Mouse (Mus musculus) brain, embryonic 14.5 days (tissue): ENCODE results near the gene Rnf7.

ENCODE experiments used
- CTCF ChIP-seq: fragments of 200-500 bp; IDR thresholded peaks from 2 replicates; pipeline ENCODE4 v1.5.1; 2012; ENCODE audit warnings: inconsistent platforms, mild to moderate bottlenecking, moderate library complexity, borderline replicate concordance; ENCODE audit not compliant: insufficient read depth, insufficient read length; ENCODE audit errors: extremely low read depth
- POLR2A ChIP-seq: fragments of 200-500 bp; IDR thresholded peaks from 2 replicates; pipeline ENCODE4 v1.6.1; 2012; ENCODE audit warnings: mild to moderate bottlenecking, inconsistent platforms, borderline replicate concordance; ENCODE audit not compliant: poor library complexity, insufficient read depth, insufficient read length, severe bottlenecking; ENCODE audit errors: extremely low read depth

- TF ChIP-seq CTCF (no peak), POLR2A (no peak)
Observed at GRCm38 (mm10) chr9:96449514-96449913, 29.0 kb downstream of the Rnf7 start.
